Mouse (Mus musculus) bone marrow, adult 2 months (tissue): ENCODE data around the gene Itpripl2.

Experiments
- CTCF ChIP-seq: fragments of 200-500 bp; IDR thresholded peaks from 2 replicates; pipeline ENCODE4 v1.5.1; 2011; ENCODE audit warnings: low read length, control low read depth; ENCODE audit not compliant: control insufficient read depth, insufficient read depth
- POLR2A ChIP-seq: fragments of 200-500 bp; IDR thresholded peaks from 2 replicates; pipeline ENCODE4 v1.6.1; 2011; ENCODE audit warnings: low read depth, mild to moderate bottlenecking, control low read depth, low read length, borderline replicate concordance; ENCODE audit not compliant: control insufficient read depth

DNA sequence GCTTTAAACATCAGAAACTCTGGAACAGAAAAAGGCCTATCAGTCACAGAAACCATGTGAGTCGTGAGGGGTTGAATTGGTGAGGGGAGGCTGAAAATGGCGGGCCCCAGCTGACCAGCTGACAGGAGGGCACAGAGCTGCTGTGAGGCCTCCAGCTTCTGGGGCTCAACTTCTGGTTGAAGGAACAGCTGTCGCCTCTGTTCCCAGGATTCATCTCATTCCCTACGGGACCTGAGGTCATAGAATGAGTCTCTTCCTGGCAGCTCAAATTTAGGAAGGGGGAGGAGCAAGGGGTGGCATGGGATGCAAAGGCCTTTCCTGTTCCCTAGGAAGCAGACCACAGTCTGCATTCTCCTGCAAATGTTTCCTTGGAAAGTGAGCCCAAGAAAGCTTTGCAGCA is 12.1 kb upstream of the Itpripl2 start:
- TF ChIP-seq CTCF, result no peak
- no peak for TF ChIP-seq POLR2A
